10 mouse cellular contexts compared by ENCODE assay signal in genomic region chr2:92813028-92813427, GRCm38 (mm10).
DNase-seq lines count a peak whose midpoint lies in the region; ATAC-seq and TF ChIP-seq lines count a peak whose summit lies in the region.
"Had no signal": no experiment of that assay in that cellular context is flagged by ENCODE, and none has a peak within 500 bp of the region (broad histone marks: within the 10 kb centered on the region; RNA-seq: fewer than 3 reads in every experiment).

No protein-coding gene starts in this region.

- no peak for TF ChIP-seq CTCF in brain, embryonic 14.5 days (IDR thresholded peaks at IDR 0.05; ENCODE audit: borderline replicate concordance, extremely low read depth, insufficient read depth, insufficient read length)

- H3K9ac ChIP-seq in midbrain, embryonic 15.5 days, result no peak overlapping the region
- no peak overlapping the region for H3K9ac ChIP-seq in kidney, embryonic 16.5 days (replicated peaks; ENCODE audit: low read length)

- no peak for ATAC-seq in midbrain, embryonic 15.5 days (replicated peaks)
- no peak for ATAC-seq in kidney, embryonic 16.5 days (ENCODE audit: low FRiP score, low TSS enrichment)

- peak; percentile 58 for DNase-seq in layer of hippocampus, adult 11-12 months (ENCODE audit: low spot score)
- no peak for DNase-seq in layer of hippocampus, postnatal 36 days
- DNase-seq in brain, embryonic 14.5 days (ENCODE audit: low read depth), result peak; percentile 24
- DNase-seq in frontal cortex, postnatal 14 days (ENCODE audit: low spot score in 2 of 2), result peak; percentile 36 to 50
- no peak for DNase-seq in adrenal gland, adult 8-10 months
- DNase-seq: cerebellum, postnatal 36 days; thymus, postnatal 14 days had no signal

- peak overlapping the region; percentile 57 for H3K27ac ChIP-seq in midbrain, embryonic 15.5 days
- H3K27ac ChIP-seq in kidney, embryonic 16.5 days (ENCODE audit: low read length), result no peak overlapping the region

- no peaks in the 10 kb centered on the region for H3K9me3 ChIP-seq in midbrain, embryonic 15.5 days
- no peaks in the 10 kb centered on the region for H3K9me3 ChIP-seq in kidney, embryonic 16.5 days (ENCODE audit: low read length)

- no peak overlapping the region for H3K4me2 ChIP-seq in midbrain, embryonic 15.5 days
- no peak overlapping the region for H3K4me2 ChIP-seq in kidney, embryonic 16.5 days (replicated peaks; ENCODE audit: low read depth, low read length)
- H3K4me2 ChIP-seq: liver, embryonic 11.5 days had no signal

- WGBS in midbrain, embryonic 15.5 days, result 57% methylated on average over 11 of the region's 11 CpGs
- WGBS in kidney, embryonic 16.5 days, result 65% methylated on average over 11 of the region's 11 CpGs

- no peak for TF ChIP-seq POLR2A in brain, embryonic 14.5 days (IDR thresholded peaks at IDR 0.05; ENCODE audit: borderline replicate concordance, extremely low read depth, insufficient read depth, insufficient read length, poor library complexity, severe bottlenecking)

- H3K27me3 ChIP-seq in midbrain, embryonic 15.5 days (replicated peaks), result no peaks in the 10 kb centered on the region
- no peaks in the 10 kb centered on the region for H3K27me3 ChIP-seq in kidney, embryonic 16.5 days (ENCODE audit: insufficient read depth, low read length)

- peaks cover 38% of the 10 kb centered on the region for H3K4me1 ChIP-seq in midbrain, embryonic 15.5 days
- H3K4me1 ChIP-seq in kidney, embryonic 16.5 days (ENCODE audit: insufficient read depth, low read length), result no peaks in the 10 kb centered on the region

- no peak overlapping the region for H3K4me3 ChIP-seq in midbrain, embryonic 15.5 days
- no peak overlapping the region for H3K4me3 ChIP-seq in kidney, embryonic 16.5 days (ENCODE audit: low read length)

- H3K36me3 ChIP-seq in midbrain, embryonic 15.5 days (replicated peaks), result no peaks in the 10 kb centered on the region
- H3K36me3 ChIP-seq in kidney, embryonic 16.5 days (ENCODE audit: insufficient read depth, low read length), result no peaks in the 10 kb centered on the region

Comparison
In these comparisons a context has a peak if more than half of its experiments do, and no peak if none do; other contexts are left out.
1. DNase-seq: peak in layer of hippocampus, adult 11-12 months (single experiment), brain, embryonic 14.5 days (single experiment) and frontal cortex, postnatal 14 days (2 of 2); none in layer of hippocampus, postnatal 36 days (0 of 2) and adrenal gland, adult 8-10 months (single experiment).